Mouse (Mus musculus): ENCODE data around the gene Gpr156.

- TF ChIP-seq CTCF (IDR thresholded peaks at IDR 0.05; ENCODE audit: extremely low read depth, insufficient read length, insufficient replicate concordance, low read depth, low read length): no peak
- no peak for TF ChIP-seq POLR2A (IDR thresholded peaks at IDR 0.05; ENCODE audit: low read depth, low read length)
These were observed 96.1 kb downstream of the Gpr156 start for GRCm38 (mm10) chr16:38012382-38012781.

All from small intestine, adult 2 months (tissue).